Mouse (Mus musculus): Measurements from ENCODE around the gene Map4.

DNA sequence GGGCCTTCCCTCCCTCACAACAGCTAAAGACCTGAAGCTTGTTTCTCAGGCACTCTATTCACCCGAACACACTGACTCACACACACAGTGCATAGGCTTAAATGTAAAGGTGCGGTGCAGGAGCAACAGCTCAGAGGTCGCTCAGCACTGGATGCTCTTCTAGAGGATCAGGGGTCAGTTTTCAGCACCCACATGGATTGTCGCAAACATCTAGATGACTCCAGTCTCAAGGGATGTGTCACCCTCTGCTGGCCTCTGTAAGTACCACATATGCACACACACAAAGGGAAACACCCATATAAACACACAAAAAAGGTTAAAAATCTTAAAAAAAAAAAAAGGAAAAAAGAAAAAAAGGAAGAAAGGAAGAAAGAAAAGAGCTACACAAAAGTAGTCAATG lies 163.5 kb downstream of the Map4 start:
- TF ChIP-seq CTCF (IDR thresholded peaks at IDR 0.05; ENCODE audit: low read depth) (no peak), EP300 (IDR thresholded peaks at IDR 0.05; ENCODE audit: low read depth) (no peak)

All from liver, embryonic 14.5 days (tissue).